Mouse (Mus musculus): ENCODE results near the gene Gen1. TPM values are rescaled to one million over a fixed set of nuclear protein-coding genes. Genes with fewer than 3 reads are reported as not detected.
A peak's percentile ranks its signal among the peaks of the same experiment; 100 is the strongest.

The Gen1 gene
- polyA plus RNA-seq, 1 experiment from 2014 or later = 19.2 TPM

GRCm38 (mm10) chr12:11221524-11222330, 43.9 kb downstream of the Gen1 start:
- ATAC-seq (replicated peaks; ENCODE audit: low FRiP score) (peak; percentile 57), DNase-seq (ENCODE audit: low spot score) (no peak)
- H3K4me3 ChIP-seq (ENCODE audit: low read depth, low read length) = no peak overlapping the region

GRCm38 (mm10) chr12:11217726-11218250, 47.8 kb downstream of the Gen1 start:
- no peak overlapping the region for H3K4me2 ChIP-seq (ENCODE audit: low read depth, low read length, severe bottlenecking)
- no peaks in the 10 kb centered on the region for H3K9me3 ChIP-seq (ENCODE audit: control insufficient read depth, low read length)
- no peak overlapping the region for H3K4me3 ChIP-seq (ENCODE audit: low read depth, low read length)
- peaks cover 2% of the 10 kb centered on the region; the same call in 1 of the 2 replicates for H3K4me1 ChIP-seq (replicated peaks; ENCODE audit: control insufficient read depth, insufficient read depth, low read length)
- H3K27ac ChIP-seq (ENCODE audit: low read depth, low read length) = no peak overlapping the region
- no peaks in the 10 kb centered on the region for H3K27me3 ChIP-seq (ENCODE audit: control insufficient read depth, insufficient read depth, low read length)
- no peaks in the 10 kb centered on the region for H3K36me3 ChIP-seq (ENCODE audit: control insufficient read depth, insufficient read depth, low read length)
- H3K9ac ChIP-seq (ENCODE audit: low read length) = no peak overlapping the region
- 87% methylated on average over 7 of the region's 7 CpGs for WGBS
- ATAC-seq (replicated peaks; ENCODE audit: low FRiP score) (no peak), DNase-seq (ENCODE audit: low spot score) (no peak)

More at GRCm38 (mm10) chr12:11221524-11222330, 43.9 kb downstream of the Gen1 start:
- no peak overlapping the region for H3K4me2 ChIP-seq (ENCODE audit: low read depth, low read length, severe bottlenecking)
- no peak overlapping the region for H3K9ac ChIP-seq (ENCODE audit: low read length)
- peaks cover 2% of the 10 kb centered on the region; the same call in 1 of the 2 replicates for H3K4me1 ChIP-seq (replicated peaks; ENCODE audit: control insufficient read depth, insufficient read depth, low read length)
- H3K27me3 ChIP-seq (ENCODE audit: control insufficient read depth, insufficient read depth, low read length) = no peaks in the 10 kb centered on the region
- H3K9me3 ChIP-seq (ENCODE audit: control insufficient read depth, low read length) = no peaks in the 10 kb centered on the region
- H3K27ac ChIP-seq (ENCODE audit: low read depth, low read length) = no peak overlapping the region
- no peaks in the 10 kb centered on the region for H3K36me3 ChIP-seq (ENCODE audit: control insufficient read depth, insufficient read depth, low read length)
- 49% methylated on average over 20 of the region's 20 CpGs for WGBS

- no peaks in the 10 kb centered on the region for H3K4me1 ChIP-seq (replicated peaks; ENCODE audit: control insufficient read depth, insufficient read depth, low read length)
- ATAC-seq (replicated peaks; ENCODE audit: low FRiP score) = no peak
- WGBS = 64% methylated on average over 3 of the region's 3 CpGs
Measured at GRCm38 (mm10) chr12:11216454-11216853, 49.1 kb downstream of the Gen1 start.

GRCm38 (mm10) chr12:11215555-11215954, 50.0 kb downstream of the Gen1 start:
- 89% methylated on average over 2 of the region's 2 CpGs for WGBS
- Histone ChIP-seq H3K36me3 (ENCODE audit: control insufficient read depth, insufficient read depth, low read length) (no peaks in the 10 kb centered on the region), H3K4me3 (ENCODE audit: low read depth, low read length) (no peak overlapping the region), H3K27ac (ENCODE audit: low read depth, low read length) (no peak overlapping the region), H3K9ac (ENCODE audit: low read length) (no peak overlapping the region), H3K27me3 (ENCODE audit: control insufficient read depth, insufficient read depth, low read length) (no peaks in the 10 kb centered on the region), H3K4me1 (replicated peaks; ENCODE audit: control insufficient read depth, insufficient read depth, low read length) (no peaks in the 10 kb centered on the region), H3K4me2 (ENCODE audit: low read depth, low read length, severe bottlenecking) (no peak overlapping the region), H3K9me3 (ENCODE audit: control insufficient read depth, low read length) (no peaks in the 10 kb centered on the region)
- DNase-seq (ENCODE audit: low spot score) (no peak), ATAC-seq (replicated peaks; ENCODE audit: low FRiP score) (no peak)

More at GRCm38 (mm10) chr12:11216454-11216853, 49.1 kb downstream of the Gen1 start:
- H3K36me3 ChIP-seq (ENCODE audit: control insufficient read depth, insufficient read depth, low read length) = no peaks in the 10 kb centered on the region
- no peak overlapping the region for H3K27ac ChIP-seq (ENCODE audit: low read depth, low read length)
- DNase-seq (ENCODE audit: low spot score) = no peak
- no peak overlapping the region for H3K4me2 ChIP-seq (ENCODE audit: low read depth, low read length, severe bottlenecking)
- H3K4me3 ChIP-seq (ENCODE audit: low read depth, low read length) = no peak overlapping the region
- H3K27me3 ChIP-seq (ENCODE audit: control insufficient read depth, insufficient read depth, low read length) = no peaks in the 10 kb centered on the region
- no peaks in the 10 kb centered on the region for H3K9me3 ChIP-seq (ENCODE audit: control insufficient read depth, low read length)
- H3K9ac ChIP-seq (ENCODE audit: low read length) = no peak overlapping the region

GRCm38 (mm10) chr12:11214776-11215175, 50.8 kb downstream of the Gen1 start:
- H3K4me2 ChIP-seq (ENCODE audit: low read depth, low read length, severe bottlenecking) = no peak overlapping the region
- H3K4me1 ChIP-seq (replicated peaks; ENCODE audit: control insufficient read depth, insufficient read depth, low read length) = no peaks in the 10 kb centered on the region
- no peaks in the 10 kb centered on the region for H3K27me3 ChIP-seq (ENCODE audit: control insufficient read depth, insufficient read depth, low read length)
- ATAC-seq (replicated peaks; ENCODE audit: low FRiP score) (no peak), DNase-seq (ENCODE audit: low spot score) (no peak)
- no peaks in the 10 kb centered on the region for H3K36me3 ChIP-seq (ENCODE audit: control insufficient read depth, insufficient read depth, low read length)
- no peak overlapping the region for H3K27ac ChIP-seq (ENCODE audit: low read depth, low read length)
- H3K4me3 ChIP-seq (ENCODE audit: low read depth, low read length) = no peak overlapping the region
- no peaks in the 10 kb centered on the region for H3K9me3 ChIP-seq (ENCODE audit: control insufficient read depth, low read length)
- H3K9ac ChIP-seq (ENCODE audit: low read length) = no peak overlapping the region

- 84% methylated on average over 1 of the region's 1 CpGs for WGBS
- Histone ChIP-seq H3K36me3 (ENCODE audit: control insufficient read depth, insufficient read depth, low read length) (no peaks in the 10 kb centered on the region), H3K4me3 (ENCODE audit: low read depth, low read length) (no peak overlapping the region), H3K9ac (ENCODE audit: low read length) (no peak overlapping the region), H3K4me1 (replicated peaks; ENCODE audit: control insufficient read depth, insufficient read depth, low read length) (no peaks in the 10 kb centered on the region), H3K9me3 (ENCODE audit: control insufficient read depth, low read length) (no peaks in the 10 kb centered on the region), H3K27me3 (ENCODE audit: control insufficient read depth, insufficient read depth, low read length) (no peaks in the 10 kb centered on the region), H3K27ac (ENCODE audit: low read depth, low read length) (no peak overlapping the region), H3K4me2 (ENCODE audit: low read depth, low read length, severe bottlenecking) (no peak overlapping the region)
- DNase-seq (ENCODE audit: low spot score) (no peak), ATAC-seq (replicated peaks; ENCODE audit: low FRiP score) (no peak)
Measured at GRCm38 (mm10) chr12:11212881-11213280, 52.7 kb downstream of the Gen1 start.

- no peaks in the 10 kb centered on the region for H3K27me3 ChIP-seq (ENCODE audit: control insufficient read depth, insufficient read depth, low read length)
- no peak overlapping the region for H3K27ac ChIP-seq (ENCODE audit: low read depth, low read length)
- H3K36me3 ChIP-seq (ENCODE audit: control insufficient read depth, insufficient read depth, low read length) = no peaks in the 10 kb centered on the region
- no peak overlapping the region for H3K9ac ChIP-seq (ENCODE audit: low read length)
- DNase-seq (ENCODE audit: low spot score) (no peak), ATAC-seq (replicated peaks; ENCODE audit: low FRiP score) (no peak)
- H3K4me3 ChIP-seq (ENCODE audit: low read depth, low read length) = no peak overlapping the region
- no peak overlapping the region for H3K4me2 ChIP-seq (ENCODE audit: low read depth, low read length, severe bottlenecking)
- no peaks in the 10 kb centered on the region for H3K9me3 ChIP-seq (ENCODE audit: control insufficient read depth, low read length)
- WGBS = 82% methylated on average over 3 of the region's 3 CpGs
- no peaks in the 10 kb centered on the region for H3K4me1 ChIP-seq (replicated peaks; ENCODE audit: control insufficient read depth, insufficient read depth, low read length)
Measured at GRCm38 (mm10) chr12:11210361-11210760, 55.2 kb downstream of the Gen1 start.

GRCm38 (mm10) chr12:11209636-11210035, 56.0 kb downstream of the Gen1 start:
- DNase-seq (ENCODE audit: low spot score) (no peak), ATAC-seq (replicated peaks; ENCODE audit: low FRiP score) (no peak)
- H3K4me1 ChIP-seq (replicated peaks; ENCODE audit: control insufficient read depth, insufficient read depth, low read length) = no peaks in the 10 kb centered on the region
- H3K9me3 ChIP-seq (ENCODE audit: control insufficient read depth, low read length) = no peaks in the 10 kb centered on the region
- WGBS = 76% methylated on average over 5 of the region's 5 CpGs
- H3K4me2 ChIP-seq (ENCODE audit: low read depth, low read length, severe bottlenecking) = no peak overlapping the region
- no peaks in the 10 kb centered on the region for H3K27me3 ChIP-seq (ENCODE audit: control insufficient read depth, insufficient read depth, low read length)
- no peak overlapping the region for H3K27ac ChIP-seq (ENCODE audit: low read depth, low read length)
- no peak overlapping the region for H3K4me3 ChIP-seq (ENCODE audit: low read depth, low read length)
- H3K9ac ChIP-seq (ENCODE audit: low read length) = no peak overlapping the region
- no peaks in the 10 kb centered on the region for H3K36me3 ChIP-seq (ENCODE audit: control insufficient read depth, insufficient read depth, low read length)

GRCm38 (mm10) chr12:11208872-11209271, 56.7 kb downstream of the Gen1 start, which contains the start of gene Msgn1:
Msgn1 (minus strand) TSS chr12:11208972.
- no peaks in the 10 kb centered on the region for H3K27me3 ChIP-seq (ENCODE audit: control insufficient read depth, insufficient read depth, low read length)
- H3K4me3 ChIP-seq (ENCODE audit: low read depth, low read length) = no peak within 1 kb of the TSS
- H3K27ac ChIP-seq (ENCODE audit: low read depth, low read length) = no peak within 1 kb of the TSS
- DNase-seq (ENCODE audit: low spot score) = no peak
- H3K9me3 ChIP-seq (ENCODE audit: control insufficient read depth, low read length) = no peaks in the 10 kb centered on the region
- H3K4me2 ChIP-seq (ENCODE audit: low read depth, low read length, severe bottlenecking) = no peak within 1 kb of the TSS
- no peak within 1 kb of the TSS for H3K9ac ChIP-seq (ENCODE audit: low read length)
- 35% methylated on average over 5 of the region's 5 CpGs for WGBS
- no peaks in the 10 kb centered on the region for H3K36me3 ChIP-seq (ENCODE audit: control insufficient read depth, insufficient read depth, low read length)
- no peak for ATAC-seq (replicated peaks; ENCODE audit: low FRiP score)
- H3K4me1 ChIP-seq (replicated peaks; ENCODE audit: control insufficient read depth, insufficient read depth, low read length) = no peaks in the 10 kb centered on the region

All from forebrain, embryonic 11.5 days (tissue).